Mouse (Mus musculus) lung, postnatal 0 days (tissue): ENCODE measurements around the gene Olfr518.

Experiments
- CTCF ChIP-seq: IDR thresholded peaks from 2 replicates; pipeline ENCODE4 v1.5.1; 2016; ENCODE audit warnings: antibody characterized with exemption, mild to moderate bottlenecking
- EP300 ChIP-seq: IDR thresholded peaks from 2 replicates; pipeline ENCODE4 v1.6.1; 2016; ENCODE audit warnings: antibody characterized with exemption, mild to moderate bottlenecking, control low read depth

DNA sequence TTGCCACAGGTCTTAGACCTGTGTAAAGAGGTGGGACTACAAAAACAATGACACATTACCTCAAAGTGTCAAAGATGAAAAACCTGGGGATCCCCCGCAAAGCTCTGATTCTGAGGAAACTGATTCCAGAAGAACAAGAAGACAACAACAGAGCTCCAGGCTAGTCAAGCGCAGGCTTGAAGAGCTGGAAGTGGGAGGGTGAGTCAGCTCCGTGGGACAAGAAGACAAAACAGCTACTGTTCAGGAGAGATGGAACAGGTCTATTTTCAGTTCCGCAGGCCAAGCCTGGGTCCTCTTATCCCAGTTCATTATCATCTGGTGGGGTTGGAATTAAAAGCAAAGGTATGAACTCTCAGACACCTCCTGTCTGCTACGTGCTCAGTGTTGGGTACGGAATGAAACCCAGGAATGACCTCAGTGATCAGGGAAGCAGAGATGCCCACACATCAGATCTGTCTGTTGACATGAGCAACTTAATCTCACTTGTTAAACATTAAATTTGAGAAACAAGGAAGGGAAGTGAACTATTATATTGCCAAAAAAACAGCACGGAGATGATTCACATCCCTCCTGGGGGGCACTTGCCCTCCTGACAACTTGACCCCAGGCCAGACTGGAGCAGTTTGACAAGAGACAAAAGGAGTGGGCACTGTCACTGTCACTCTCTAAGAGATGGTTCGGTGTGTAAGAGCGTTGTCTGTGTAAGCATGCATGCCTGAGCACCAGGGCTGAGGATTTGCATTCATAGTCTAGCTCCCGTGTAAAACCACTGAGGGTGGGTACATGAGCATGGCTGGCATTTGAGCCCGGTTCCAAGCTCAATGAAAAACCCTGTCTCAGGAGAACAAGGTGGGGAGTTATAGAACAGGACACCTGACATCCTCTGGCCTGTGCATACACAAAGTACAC lies 43.7 kb upstream of the Olfr518 start:
- TF ChIP-seq EP300 (no peak), CTCF (no peak)
